Mouse (Mus musculus): ENCODE results near the gene Wsb1. TPM values are rescaled to one million over a fixed set of nuclear protein-coding genes. Genes with fewer than 3 reads are reported as not detected.
A peak's percentile ranks its signal among the peaks of the same experiment; 100 is the strongest.

The Wsb1 gene
- total RNA-seq, 2 experiments from 2014 or later, result 85.9 to 87.5 TPM

DNA sequence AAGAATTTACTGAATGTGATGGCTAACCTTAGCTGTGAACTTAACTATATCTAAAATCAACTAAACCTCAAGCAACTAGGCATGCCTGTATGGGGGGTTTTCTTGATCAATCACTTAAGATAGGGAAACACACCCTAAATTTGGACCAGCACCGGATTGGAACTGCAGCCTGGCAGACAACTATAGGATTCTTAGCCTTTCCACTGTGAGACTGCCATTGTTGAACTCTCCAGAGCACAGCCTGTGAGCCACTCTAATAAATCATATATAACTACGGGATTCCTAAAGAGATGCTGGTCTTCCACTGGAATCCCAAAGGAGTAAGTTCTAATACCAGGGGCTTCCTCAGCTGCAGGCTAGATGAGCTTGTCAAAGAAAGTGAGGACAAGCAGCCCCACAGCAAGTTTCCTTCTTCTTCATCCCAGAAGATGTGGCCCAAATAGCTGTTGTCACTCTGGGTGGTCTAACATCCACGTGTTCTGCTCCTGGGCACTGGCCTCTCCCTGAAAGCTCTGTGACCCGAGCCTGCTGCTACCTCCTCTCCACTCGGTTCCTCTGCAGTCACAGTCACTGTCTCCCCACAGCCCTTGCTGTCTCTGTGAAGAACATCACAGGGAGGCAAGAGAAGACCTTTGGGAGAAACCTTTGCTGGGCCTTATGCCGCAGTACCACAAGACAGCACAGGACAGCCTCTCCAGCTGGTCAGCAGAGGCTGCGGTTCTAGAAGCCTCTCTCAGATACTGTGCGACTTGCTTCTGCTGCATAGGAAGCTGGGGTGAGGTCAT, 28.9 kb downstream of the Wsb1 start:
- DNase-seq (ENCODE audit: extremely low spot score in 1 of 2, low spot score in 2 of 2), result no peak
- no peak for TF ChIP-seq CTCF (IDR thresholded peaks at IDR 0.05)
- H3K4me3 ChIP-seq, result no peak overlapping the region
- H3K27ac ChIP-seq, result no peak overlapping the region
- intact Hi-C loops (cut with DNase I), result loop anchor here (2.0 kb wide), 2 partner anchors 63 to 173 kb away; no protein-coding TSS in a partner anchor

DNA sequence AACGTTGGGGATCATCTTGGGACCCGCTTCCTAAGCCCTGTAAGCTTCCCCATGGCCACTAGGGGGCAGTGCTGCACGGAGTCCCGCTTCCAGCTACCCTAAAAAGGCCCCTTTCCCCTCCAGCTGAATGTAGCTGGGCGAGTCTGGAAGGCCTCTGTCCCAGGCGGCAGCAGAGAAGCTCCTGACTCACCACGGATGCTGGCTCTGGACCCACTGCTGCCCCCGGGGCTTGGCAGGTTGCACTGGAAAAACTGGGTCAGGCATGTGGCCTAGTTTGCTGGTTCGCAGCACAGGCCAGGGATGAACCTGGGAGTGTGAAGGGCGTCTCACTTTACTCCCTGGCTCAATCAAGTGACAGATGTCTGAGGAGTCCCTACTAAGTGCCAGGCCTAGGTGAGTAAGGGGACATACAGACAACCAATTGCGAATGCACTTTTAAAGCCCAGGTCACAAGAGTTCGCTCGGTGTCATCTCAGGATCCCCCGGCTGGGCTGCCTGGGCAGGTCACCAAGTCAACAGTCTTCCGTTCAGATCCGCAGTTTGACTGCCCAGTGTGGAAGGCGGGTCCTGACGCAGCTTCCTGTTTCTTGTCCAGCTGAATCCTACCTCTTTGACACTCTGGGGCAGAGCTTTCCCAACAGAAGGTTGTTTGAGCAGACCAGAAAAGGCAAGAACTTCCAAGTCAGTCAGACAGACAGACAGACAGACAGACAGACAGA, 29.8 kb downstream of the Wsb1 start:
- peak; percentile 95 for TF ChIP-seq CTCF (IDR thresholded peaks at IDR 0.05)
- intact Hi-C loops (cut with DNase I), result loop anchor here (1.0 to 2.0 kb wide), 3 partner anchors 64 to 174 kb away; partner anchors contain the start of gene Gm9964
- Histone ChIP-seq H3K4me3 (no peak overlapping the region), H3K27ac (peak overlapping the region; percentile 55; the same call in 1 of the 2 replicates)
- peak; percentile 63 to 68 for DNase-seq (ENCODE audit: extremely low spot score in 1 of 2, low spot score in 2 of 2)

DNA sequence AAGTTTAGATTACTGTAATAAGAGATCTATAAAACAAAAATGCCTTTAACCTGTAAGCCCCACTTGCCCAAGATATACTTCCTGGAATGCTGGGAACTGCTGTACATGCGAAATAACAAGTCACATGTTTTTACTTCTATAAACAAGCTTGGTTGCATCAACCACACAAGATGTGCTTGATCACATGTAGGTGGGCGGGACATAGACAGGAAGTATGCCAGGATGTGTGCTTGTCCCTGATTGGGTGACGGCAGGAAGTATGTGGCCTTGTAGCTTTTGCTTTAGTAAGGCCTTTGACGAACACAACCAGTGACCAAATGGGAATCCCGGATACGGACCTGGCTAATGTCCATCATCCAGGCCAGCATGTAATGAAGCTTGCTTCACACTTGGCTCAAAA, 31.1 kb downstream of the Wsb1 start:
- intact Hi-C loops (cut with DNase I), result no loop called here
- DNase-seq (ENCODE audit: extremely low spot score in 1 of 2, low spot score in 2 of 2), result no peak
- H3K27ac ChIP-seq, result no peak overlapping the region
- TF ChIP-seq CTCF (IDR thresholded peaks at IDR 0.05), result no peak
- no peak overlapping the region for H3K4me3 ChIP-seq

DNA sequence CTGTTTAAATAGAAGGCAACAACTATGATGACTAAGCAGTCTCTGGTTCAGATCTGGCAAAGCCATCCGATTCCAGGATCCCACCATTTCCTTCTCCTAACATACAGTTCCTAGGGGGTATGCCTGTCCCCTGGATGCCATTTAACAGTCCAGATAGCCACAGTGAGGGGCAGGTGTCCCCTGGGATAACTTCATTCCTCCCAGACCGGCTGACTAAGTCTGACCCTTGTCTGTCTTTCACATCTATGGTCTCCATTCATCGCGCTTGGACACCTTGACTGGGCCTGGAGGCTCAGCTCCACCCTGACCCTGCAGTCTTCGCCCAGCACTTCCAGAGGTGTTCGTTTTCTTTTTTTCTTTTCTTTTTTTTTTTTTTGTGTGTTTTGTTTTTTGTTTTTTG, 31.8 kb downstream of the Wsb1 start:
- Histone ChIP-seq H3K4me3 (no peak overlapping the region), H3K27ac (no peak overlapping the region)
- DNase-seq (ENCODE audit: extremely low spot score in 1 of 2, low spot score in 2 of 2), result no peak
- TF ChIP-seq CTCF (IDR thresholded peaks at IDR 0.05), result no peak
- intact Hi-C loops (cut with DNase I), result no loop called here

DNA sequence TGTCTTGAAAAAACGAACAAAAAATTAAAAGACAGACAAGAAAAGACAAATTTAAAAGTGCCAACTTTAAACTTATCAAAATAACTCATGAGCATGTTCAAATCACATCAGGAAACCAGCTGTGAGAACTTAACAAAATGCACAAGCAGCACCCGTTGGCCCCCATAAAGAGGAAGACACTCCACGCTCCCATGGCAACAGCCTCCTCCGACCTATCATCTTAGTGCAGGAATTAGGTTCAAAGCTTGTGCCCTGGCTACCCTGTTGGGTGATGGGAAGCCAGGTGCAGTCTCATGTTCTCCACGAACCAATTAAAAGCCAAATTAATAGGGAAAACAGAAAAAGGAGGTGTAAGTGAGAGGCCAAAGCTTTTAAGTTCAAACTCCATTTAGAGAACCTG, 32.8 kb downstream of the Wsb1 start:
- DNase-seq (ENCODE audit: extremely low spot score in 1 of 2, low spot score in 2 of 2), result no peak
- no peak overlapping the region for H3K4me3 ChIP-seq
- no peak overlapping the region for H3K27ac ChIP-seq
- intact Hi-C loops (cut with DNase I), result no loop called here
- no peak for TF ChIP-seq CTCF (IDR thresholded peaks at IDR 0.05)

DNA sequence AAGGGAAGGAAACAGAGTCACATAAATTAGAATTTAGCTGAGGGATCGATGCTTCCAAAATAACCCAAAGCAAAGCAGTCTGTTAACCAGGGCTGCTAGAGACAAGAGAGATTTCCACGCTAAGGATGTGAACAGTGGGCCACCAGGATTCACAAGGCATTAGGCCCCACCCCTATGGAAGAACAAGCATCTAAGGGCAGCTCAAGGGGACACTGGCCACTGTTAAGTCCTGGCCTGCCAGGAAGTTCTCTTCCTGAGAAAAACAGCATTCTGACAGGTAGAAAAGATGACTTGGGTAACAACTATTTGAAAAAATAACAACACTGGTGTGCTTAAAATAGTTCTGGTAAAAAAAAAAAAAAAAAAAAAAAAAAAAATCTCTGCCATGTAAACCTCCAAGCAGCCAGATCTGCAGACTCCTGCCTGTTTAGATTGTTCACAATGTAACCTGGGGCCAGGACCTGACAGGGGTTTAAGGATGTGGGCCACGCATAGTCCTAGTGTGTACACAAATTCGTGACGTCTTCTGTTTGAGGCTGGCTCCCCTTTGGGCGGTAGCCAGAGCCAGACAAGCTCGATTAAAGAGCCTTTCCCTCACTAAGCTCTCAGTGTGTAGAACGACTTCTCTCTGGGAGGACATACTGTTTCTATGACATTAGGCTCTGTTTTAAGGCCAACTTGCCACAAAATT, 35.4 kb downstream of the Wsb1 start:
- intact Hi-C loops (cut with DNase I), result loop anchor here (10.0 kb wide), 1 partner anchor 364 kb away; no protein-coding TSS in a partner anchor
- DNase-seq (ENCODE audit: extremely low spot score in 1 of 2, low spot score in 2 of 2), result no peak
- Histone ChIP-seq H3K27ac (no peak overlapping the region), H3K4me3 (no peak overlapping the region)
- no peak for TF ChIP-seq CTCF (IDR thresholded peaks at IDR 0.05)

DNA sequence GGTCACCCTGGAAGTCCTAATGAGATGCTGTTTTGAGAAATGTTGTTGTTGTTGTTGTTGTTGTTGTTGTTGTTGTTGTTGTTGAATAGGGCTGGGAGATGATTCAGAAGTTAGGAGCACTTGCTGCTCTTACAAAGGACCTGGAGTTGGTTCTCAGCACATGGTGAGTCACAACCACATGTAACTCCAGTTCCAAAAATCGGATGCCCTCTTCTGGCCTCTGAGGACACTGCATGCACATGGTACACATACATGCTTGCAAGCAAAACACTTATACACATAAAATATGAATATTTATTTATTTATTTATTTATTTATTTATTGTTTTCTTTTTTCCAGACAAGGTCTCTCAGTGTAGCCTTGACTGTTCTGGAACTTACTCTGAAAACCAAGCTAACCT, 36.4 kb downstream of the Wsb1 start:
- no peak; the same call in 1 of the 2 replicates for TF ChIP-seq CTCF (IDR thresholded peaks at IDR 0.05)
- intact Hi-C loops (cut with DNase I), result loop anchor here (10.0 kb wide), 1 partner anchor 363 kb away; no protein-coding TSS in a partner anchor
- no peak overlapping the region for H3K4me3 ChIP-seq
- DNase-seq (ENCODE audit: extremely low spot score in 1 of 2, low spot score in 2 of 2), result no peak
- no peak overlapping the region for H3K27ac ChIP-seq

DNA sequence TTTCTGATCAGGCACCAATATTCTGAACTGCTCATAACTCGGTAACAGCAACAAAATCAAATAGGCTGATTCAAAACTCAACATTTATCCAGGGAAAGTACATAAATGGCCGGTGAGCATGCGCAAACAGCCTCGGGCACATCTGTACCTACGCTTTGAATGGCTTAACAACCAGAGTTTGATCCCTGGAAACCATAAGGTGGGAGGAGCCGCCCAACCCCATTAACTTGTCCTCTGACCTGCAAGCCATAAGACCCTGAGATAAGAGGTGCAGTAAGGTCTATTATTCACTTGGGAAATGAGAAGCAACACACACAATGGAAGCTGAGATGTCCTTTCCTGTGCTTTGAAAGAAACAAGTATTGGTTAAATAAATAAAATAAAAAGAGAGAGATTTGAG, 37.3 kb downstream of the Wsb1 start:
- no peak overlapping the region for H3K4me3 ChIP-seq
- intact Hi-C loops (cut with DNase I), result loop anchor here (10.0 kb wide), 1 partner anchor 362 kb away; no protein-coding TSS in a partner anchor
- no peak overlapping the region for H3K27ac ChIP-seq
- no peak for DNase-seq (ENCODE audit: extremely low spot score in 1 of 2, low spot score in 2 of 2)
- no peak for TF ChIP-seq CTCF (IDR thresholded peaks at IDR 0.05)

DNA sequence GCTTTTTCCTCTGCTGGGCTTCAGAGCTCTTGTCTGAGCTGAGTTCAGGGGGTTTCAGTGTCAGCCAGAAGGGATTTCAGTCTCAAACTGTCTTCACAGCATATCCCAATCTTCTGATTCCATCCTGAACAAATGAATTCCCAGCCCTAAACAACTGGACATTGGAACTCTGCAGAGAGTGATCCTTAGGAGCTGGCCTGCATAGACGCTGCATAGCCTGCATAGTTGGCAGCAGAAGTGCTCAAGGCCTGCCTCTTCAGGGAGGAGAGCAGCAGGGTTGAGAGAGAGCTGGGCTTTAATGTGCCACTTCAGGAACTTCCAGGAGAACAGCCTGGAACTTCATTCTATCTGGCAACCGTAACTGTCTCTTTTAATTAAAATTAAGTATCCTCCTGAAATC, 38.9 kb downstream of the Wsb1 start:
- Histone ChIP-seq H3K4me3 (no peak overlapping the region), H3K27ac (no peak overlapping the region)
- intact Hi-C loops (cut with DNase I), result loop anchor here (2.0 to 10.0 kb wide), 2 partner anchors 197 to 361 kb away; no protein-coding TSS in a partner anchor
- no peak for TF ChIP-seq CTCF (IDR thresholded peaks at IDR 0.05)
- DNase-seq (ENCODE audit: extremely low spot score in 1 of 2, low spot score in 2 of 2), result no peak

DNA sequence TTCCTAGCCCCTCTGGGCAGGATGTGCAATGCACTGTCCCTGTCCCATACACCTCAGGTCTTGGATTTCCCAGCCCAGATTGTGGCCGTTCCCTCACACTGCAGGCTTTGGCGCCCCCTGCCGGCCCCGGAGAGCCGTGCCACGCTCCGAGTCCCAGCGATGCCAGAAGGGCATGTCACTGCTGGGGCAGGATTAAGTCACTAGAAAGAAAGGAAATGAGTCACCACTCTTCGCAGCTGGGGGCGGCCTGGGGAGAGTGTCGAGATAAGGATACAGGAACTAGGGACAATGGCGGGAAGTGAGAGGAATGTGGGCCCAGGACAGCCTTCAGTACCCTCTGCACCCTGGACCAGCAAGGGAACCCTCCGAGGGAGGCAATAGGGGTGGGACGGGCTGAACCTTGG, 40.5 kb downstream of the Wsb1 start:
- intact Hi-C loops (cut with DNase I), result loop anchor here (1.0 to 10.0 kb wide), 4 partner anchors 184 to 359 kb away; no protein-coding TSS in a partner anchor
- Histone ChIP-seq H3K4me3 (no peak overlapping the region), H3K27ac (no peak overlapping the region)
- TF ChIP-seq CTCF (IDR thresholded peaks at IDR 0.05), result peak; percentile 100
- DNase-seq (ENCODE audit: extremely low spot score in 1 of 2, low spot score in 2 of 2), result peak; percentile 85 to 93

DNA sequence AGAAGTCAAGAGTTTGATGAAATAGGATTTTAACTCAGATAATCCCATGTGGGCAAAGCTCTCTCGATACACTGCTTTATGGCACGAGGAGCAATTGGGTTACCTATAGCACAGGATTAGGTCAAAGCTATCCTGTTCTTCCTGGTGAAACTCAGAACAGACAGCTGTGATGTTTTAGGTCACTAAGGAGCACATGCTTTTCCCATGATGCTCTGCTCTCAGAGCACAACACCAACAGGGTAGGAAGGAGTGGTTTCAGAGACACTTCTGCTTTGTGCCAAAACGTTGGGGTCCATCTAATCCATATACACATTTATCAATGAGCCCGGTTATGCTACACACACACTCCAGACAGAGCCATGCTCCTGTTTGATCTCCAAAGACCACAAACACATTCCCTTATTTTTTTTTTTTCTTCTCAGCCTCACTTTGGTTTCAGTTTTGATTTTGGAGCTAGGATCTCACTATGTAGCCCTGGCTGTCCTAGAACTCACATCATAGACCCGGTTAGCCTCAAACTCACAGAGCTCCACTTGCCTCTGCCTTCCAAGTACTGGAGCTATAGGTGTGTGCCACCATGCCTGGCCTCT, 44.5 kb downstream of the Wsb1 start:
- no peak for TF ChIP-seq CTCF (IDR thresholded peaks at IDR 0.05)
- H3K27ac ChIP-seq, result no peak overlapping the region
- intact Hi-C loops (cut with DNase I), result loop anchor here (10.0 kb wide), 1 partner anchor 355 kb away; no protein-coding TSS in a partner anchor
- no peak for DNase-seq (ENCODE audit: extremely low spot score in 1 of 2, low spot score in 2 of 2)
- H3K4me3 ChIP-seq, result no peak overlapping the region

Measured in left cerebral cortex, adult 2 months (tissue).